Mouse (Mus musculus) liver, embryonic 13.5 days (tissue): ENCODE measurements at regions not wholly inside any gene's neighbourhood (a gene's known extent, or its start where the extent isn't known, plus 50 kb on each side); places are given as distances from the start of the nearest gene placed in this dataset.
"Not testable (repeated sequence)": the region's sequence is repeated elsewhere in the genome, so short reads cannot be mapped to it uniquely, and the experiment has no call there.

ENCODE experiments used
- ATAC-seq: fragments of 200-750 bp; cut with Nextera tagmentation; 2 replicates; pipeline ENCODE4 v1.8.0; 2017; ENCODE audit warnings: low read depth, mild to moderate bottlenecking, moderate number of reproducible peaks, moderate library complexity
- DNase-seq: peaks from one replicate; pipeline ENCODE4 v3.0.0; 2022
- H3K27ac ChIP-seq: fragments of 300-500 bp; sonication (generic); 2 replicates; pipeline ENCODE4 v1.5.1; 2015; ENCODE audit warnings: moderate library complexity, mild to moderate bottlenecking, inconsistent platforms
- H3K27me3 ChIP-seq: fragments of 300-500 bp; sonication (generic); 2 replicates; pipeline ENCODE4 v1.6.1; 2015; ENCODE audit warnings: mild to moderate bottlenecking, inconsistent platforms
- H3K36me3 ChIP-seq: fragments of 300-500 bp; sonication (generic); 2 replicates; pipeline ENCODE4 v1.6.1; 2015; ENCODE audit warnings: mild to moderate bottlenecking, inconsistent platforms
- H3K4me1 ChIP-seq: fragments of 300-500 bp; sonication (generic); replicated peaks from 2 replicates; pipeline ENCODE4 v1.6.1; 2015; ENCODE audit warnings: inconsistent platforms
- H3K4me2 ChIP-seq: fragments of 300-500 bp; sonication (generic); 2 replicates; pipeline ENCODE4 v1.6.1; 2015; ENCODE audit warnings: inconsistent platforms, mild to moderate bottlenecking, moderate library complexity
- H3K4me3 ChIP-seq: fragments of 300-500 bp; sonication (generic); replicated peaks from 2 replicates; pipeline ENCODE4 v1.5.1; 2015; ENCODE audit warnings: mild to moderate bottlenecking, inconsistent platforms
- H3K9ac ChIP-seq: fragments of 300-500 bp; sonication (generic); 2 replicates; pipeline ENCODE4 v1.6.1; 2015; ENCODE audit warnings: mild to moderate bottlenecking, inconsistent platforms
- H3K9me3 ChIP-seq: fragments of 300-500 bp; sonication (generic); replicated peaks from 2 replicates; pipeline ENCODE4 v1.6.1; 2016; ENCODE audit warnings: inconsistent platforms
- WGBS: fragments of 180-500 bp; shearing (Covaris S2); methylation state at CpG from one replicate; pipeline ENCODE4 v1.1.7; 2015; ENCODE audit not compliant: insufficient replicate concordance; 5-methylcytosine and 5-hydroxymethylcytosine counted together

DNA sequence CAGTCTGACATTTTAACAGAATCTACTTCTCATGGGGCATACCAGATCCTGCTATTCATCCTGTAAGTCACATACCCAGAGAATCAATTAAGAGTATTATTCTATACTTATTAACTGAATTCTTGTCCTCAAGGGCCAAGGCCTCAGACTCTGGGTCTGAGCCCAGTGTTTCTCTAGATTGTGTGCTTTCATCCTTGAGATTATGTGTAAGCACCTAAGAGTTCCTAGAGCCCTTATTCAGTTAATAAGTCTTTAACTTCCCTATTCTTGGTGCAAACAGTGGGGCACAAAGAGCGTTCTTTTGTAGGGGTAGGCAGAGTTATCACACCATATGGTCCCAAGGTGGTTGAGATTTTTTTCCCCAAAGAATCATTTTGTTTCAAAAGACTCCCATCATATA lies 397.2 kb upstream of the Npsr1 start:
- DNase-seq, result no peak
- WGBS, result 56% methylated on average over 1 of the region's 1 CpGs
- Histone ChIP-seq H3K27me3 (no peaks in the 10 kb centered on the region), H3K9ac (no peak overlapping the region), H3K27ac (no peak overlapping the region), H3K9me3 (no peaks in the 10 kb centered on the region), H3K4me1 (no peaks in the 10 kb centered on the region), H3K4me3 (no peak overlapping the region), H3K36me3 (no peaks in the 10 kb centered on the region), H3K4me2 (no peak overlapping the region)
- ATAC-seq, result no peak

GRCm38 (mm10) chr9:23717584-23717983 lies 380.2 kb upstream of the Npsr1 start:
- not testable (repeated sequence) for H3K4me1 ChIP-seq, H3K9me3 ChIP-seq, ATAC-seq, H3K36me3 ChIP-seq, H3K27ac ChIP-seq, H3K4me2 ChIP-seq, H3K27me3 ChIP-seq, H3K9ac ChIP-seq, DNase-seq, H3K4me3 ChIP-seq

DNA sequence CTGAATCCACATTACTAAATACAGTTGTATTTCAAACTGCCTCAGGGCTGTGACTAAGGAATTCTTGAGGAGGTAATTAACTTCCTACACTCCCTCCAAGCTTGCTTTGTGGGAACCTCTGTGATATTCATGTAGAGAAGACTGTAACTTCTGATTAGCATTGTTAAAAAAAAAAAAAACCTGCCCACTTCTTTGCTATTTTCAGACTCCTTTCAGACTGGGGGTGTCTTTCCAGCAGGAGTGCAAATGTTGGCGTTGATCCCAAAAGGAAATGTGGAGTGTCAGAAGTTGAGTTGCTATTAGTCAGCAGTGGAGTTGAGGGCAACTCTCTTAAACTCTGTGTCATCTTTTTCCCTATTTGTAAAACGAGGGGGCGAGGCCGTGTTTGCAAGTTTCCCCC lies 369.0 kb upstream of the Npsr1 start:
- DNase-seq (no peak), ATAC-seq (no peak)
- H3K36me3 ChIP-seq, result no peaks in the 10 kb centered on the region
- H3K27me3 ChIP-seq, result no peaks in the 10 kb centered on the region
- H3K9ac ChIP-seq, result no peak overlapping the region
- H3K27ac ChIP-seq, result no peak overlapping the region
- no peaks in the 10 kb centered on the region for H3K4me1 ChIP-seq
- H3K4me3 ChIP-seq, result no peak overlapping the region
- H3K9me3 ChIP-seq, result no peaks in the 10 kb centered on the region
- no peak overlapping the region for H3K4me2 ChIP-seq
- WGBS, result 75% methylated on average over 4 of the region's 4 CpGs

- Histone ChIP-seq H3K4me3 (no peak overlapping the region), H3K27ac (no peak overlapping the region), H3K36me3 (no peaks in the 10 kb centered on the region), H3K9ac (no peak overlapping the region), H3K4me2 (no peak overlapping the region), H3K9me3 (no peaks in the 10 kb centered on the region), H3K27me3 (no peaks in the 10 kb centered on the region), H3K4me1 (no peaks in the 10 kb centered on the region)
- 65% methylated on average over 5 of the region's 5 CpGs for WGBS
- ATAC-seq (no peak), DNase-seq (no peak)
Observed at GRCm38 (mm10) chr9:23752478-23752877, 345.3 kb upstream of the Npsr1 start.

DNA sequence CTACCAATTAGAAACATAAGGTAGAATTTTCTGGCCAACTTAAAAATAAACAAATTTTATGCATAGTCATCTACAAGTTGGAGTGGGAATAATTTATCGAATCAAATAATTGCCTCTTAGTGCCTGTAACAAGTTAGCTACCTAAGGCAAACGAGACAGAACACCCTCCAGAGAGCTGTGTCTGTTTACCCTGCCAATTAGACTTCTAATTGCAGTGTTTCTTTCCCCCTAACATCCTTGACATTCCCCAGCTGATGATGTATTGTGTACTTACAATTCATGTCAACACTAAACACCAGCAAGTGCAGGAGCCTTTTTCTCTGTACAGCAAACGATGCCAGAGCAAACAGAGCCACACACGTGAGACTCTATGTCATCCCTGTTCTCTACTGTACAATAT lies 311.1 kb upstream of the Npsr1 start:
- H3K4me2 ChIP-seq, result no peak overlapping the region
- no peaks in the 10 kb centered on the region for H3K36me3 ChIP-seq
- no peaks in the 10 kb centered on the region for H3K4me1 ChIP-seq
- DNase-seq, result no peak
- H3K4me3 ChIP-seq, result no peak overlapping the region
- ATAC-seq, result no peak
- H3K9me3 ChIP-seq, result no peaks in the 10 kb centered on the region
- 47% methylated on average over 4 of the region's 4 CpGs for WGBS
- H3K27me3 ChIP-seq, result no peaks in the 10 kb centered on the region
- no peak overlapping the region for H3K27ac ChIP-seq
- H3K9ac ChIP-seq, result no peak overlapping the region
